Mouse (Mus musculus) thymus, adult 2 months (tissue): ENCODE data around the gene Prdm10.

Experiments
- CTCF ChIP-seq: fragments of 200-500 bp; IDR thresholded peaks from 2 replicates; pipeline ENCODE4 v1.5.1; 2012; ENCODE audit warnings: mild to moderate bottlenecking, control low read depth, low read length, moderate library complexity, borderline replicate concordance; ENCODE audit not compliant: control insufficient read depth, poor library complexity, insufficient read depth; ENCODE audit errors: extremely low read depth
- POLR2A ChIP-seq: fragments of 200-500 bp; IDR thresholded peaks from 2 replicates; pipeline ENCODE4 v1.6.1; 2012; ENCODE audit warnings: mild to moderate bottlenecking, low read length, control low read depth, moderate library complexity; ENCODE audit not compliant: control insufficient read depth, poor library complexity, insufficient read depth; ENCODE audit errors: extremely low read depth

DNA sequence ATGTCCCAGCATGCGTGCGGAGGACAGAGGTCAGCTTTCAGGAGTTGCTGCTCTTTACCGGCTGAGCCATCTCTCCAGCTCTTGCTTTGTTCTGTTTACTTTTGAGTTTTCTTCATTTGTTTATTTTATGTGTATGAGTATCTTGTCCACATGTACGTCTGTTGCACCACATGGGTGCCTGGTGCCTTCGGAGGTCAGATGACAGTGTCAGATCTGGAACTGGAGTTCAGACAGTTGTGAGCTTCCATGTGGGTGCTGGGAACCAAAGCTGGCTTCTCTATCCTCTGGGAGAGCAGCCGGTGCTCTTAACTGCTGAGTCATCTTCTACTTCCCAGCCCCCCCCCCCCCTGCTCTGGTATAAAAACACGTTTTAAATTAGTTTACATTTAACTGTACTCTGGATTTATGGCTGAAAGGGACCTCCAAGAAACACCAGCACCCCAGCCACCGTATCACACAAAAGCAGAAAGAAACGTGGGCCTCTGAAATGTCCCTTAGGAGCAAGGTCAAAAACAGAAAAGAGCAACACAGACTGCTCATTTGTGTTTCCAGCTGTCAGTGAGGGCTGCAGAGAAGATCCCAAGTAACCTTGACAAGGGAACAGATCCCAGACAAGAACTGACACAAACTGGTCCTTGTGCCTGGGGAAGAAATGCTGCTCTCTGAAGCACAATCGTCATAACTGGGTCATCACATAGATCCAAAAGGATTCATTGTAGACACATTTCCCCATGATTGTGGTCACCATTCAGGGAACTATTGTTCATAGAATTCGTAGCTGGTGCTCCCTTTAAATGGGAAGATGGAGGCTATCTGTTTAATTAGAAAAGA lies 26.3 kb upstream of the Prdm10 start:
- TF ChIP-seq CTCF (no peak), POLR2A (no peak)
